Mouse (Mus musculus) kidney, adult 2 months (tissue): Measurements from ENCODE around the gene Amy2a5.
"Not testable (repeated sequence)": the region's sequence is repeated elsewhere in the genome, so short reads cannot be mapped to it uniquely, and the experiment has no call there.

ENCODE experiments used
- CTCF ChIP-seq: fragments of 200-500 bp; conservative IDR thresholded peaks from 2 replicates; pipeline ENCODE4 v1.5.1; 2011; ENCODE audit warnings: low read depth, mild to moderate bottlenecking, control low read depth, low read length, moderate library complexity, mixed read lengths; ENCODE audit not compliant: insufficient read depth, insufficient read length
- POLR2A ChIP-seq: fragments of 200-500 bp; IDR thresholded peaks from one replicate; pipeline ENCODE4 v1.6.1; 2011; ENCODE audit warnings: low read depth, low read length, control low read depth

DNA sequence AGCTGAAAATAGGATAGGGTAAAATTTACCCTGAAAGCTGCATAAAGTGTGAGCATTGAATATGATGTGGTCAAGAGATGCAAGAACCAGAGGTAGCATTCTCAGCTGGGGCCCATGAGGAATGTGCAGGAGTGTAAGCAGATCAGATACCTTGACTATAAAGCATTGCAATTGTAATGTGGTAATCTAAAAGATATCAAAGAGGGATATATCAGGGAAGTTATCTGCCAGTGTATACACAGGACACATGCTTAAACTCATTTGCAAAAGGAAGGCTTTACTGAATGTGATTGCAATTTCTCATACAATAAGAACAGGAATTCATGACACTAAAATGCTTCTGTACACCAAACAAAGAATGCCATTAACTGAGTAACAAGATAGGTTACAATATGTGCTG is 20.9 kb upstream of the Amy2a5 start:
- not testable (repeated sequence) for TF ChIP-seq POLR2A, CTCF
